Mouse (Mus musculus) spleen, postnatal 36 days (tissue): ENCODE data around the gene Cmbl.
A peak's percentile ranks its signal among the peaks of the same experiment; 100 is the strongest.
"Not testable (repeated sequence)": the region's sequence is repeated elsewhere in the genome, so short reads cannot be mapped to it uniquely, and the experiment has no call there.

Source experiments
- DNase-seq, 2 experiments: peaks; one replicate each; pipeline ENCODE4 v3.0.0; 2022; ENCODE audit warnings: low spot score in 2 of 2, mixed read lengths in 1 of 2

Cmbl gene

DNA sequence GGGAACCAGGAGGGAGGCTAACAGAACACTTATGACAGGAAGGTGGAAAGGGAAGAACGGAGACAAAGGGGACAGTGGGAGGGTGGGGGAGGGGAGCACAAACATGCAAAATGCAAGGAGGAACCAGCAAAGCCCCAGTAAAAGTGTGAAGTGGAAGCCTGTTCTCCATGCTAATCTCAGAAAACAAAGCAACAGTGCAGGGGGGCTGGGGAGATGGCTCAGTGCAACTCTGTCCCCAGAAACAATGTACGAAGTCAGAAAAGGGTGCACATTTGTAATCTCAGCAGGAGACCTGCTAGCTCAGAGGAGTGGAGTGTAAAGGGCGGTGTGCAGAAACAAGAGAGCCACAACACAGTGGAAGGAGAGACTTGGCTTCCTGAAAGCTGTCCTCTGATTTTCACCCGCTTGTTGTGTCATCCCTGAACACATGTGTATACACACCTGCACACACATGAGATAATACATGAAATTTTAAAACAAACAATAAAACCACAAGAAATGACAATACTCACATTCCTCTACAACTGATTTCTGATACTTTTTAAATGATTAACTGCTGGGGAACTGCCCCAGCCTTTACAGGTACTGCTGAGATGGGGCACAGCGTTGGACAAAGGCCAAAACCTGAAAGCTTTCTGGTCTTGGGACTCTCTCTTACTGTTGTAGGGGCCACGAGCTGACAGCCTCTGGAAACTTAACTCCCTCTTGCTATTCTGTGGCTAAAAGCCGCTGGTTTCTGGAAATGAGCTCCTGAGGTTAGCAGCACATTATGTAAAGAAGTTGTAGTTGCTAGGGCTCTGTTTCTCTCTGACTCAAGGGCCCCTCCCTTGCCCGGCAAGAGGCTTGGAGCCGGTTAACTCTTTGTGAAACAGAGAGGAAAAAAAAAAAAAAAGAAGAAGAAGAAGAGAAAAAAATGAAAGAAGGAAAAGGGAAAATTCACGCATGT is 22.9 kb upstream of the Cmbl start:
- DNase-seq: no peak

GRCm38 (mm10) chr15:31543246-31543645 is 21.9 kb upstream of the Cmbl start:
- no peak for DNase-seq

- DNase-seq: no peak
Observed at GRCm38 (mm10) chr15:31545058-31545457, 20.1 kb upstream of the Cmbl start.

- DNase-seq: no peak
Observed at GRCm38 (mm10) chr15:31546291-31546690, 18.9 kb upstream of the Cmbl start.

- DNase-seq: no peak
Observed at GRCm38 (mm10) chr15:31547421-31547820, 17.8 kb upstream of the Cmbl start.

GRCm38 (mm10) chr15:31550381-31550780 is 14.8 kb upstream of the Cmbl start:
- DNase-seq: no peak

DNA sequence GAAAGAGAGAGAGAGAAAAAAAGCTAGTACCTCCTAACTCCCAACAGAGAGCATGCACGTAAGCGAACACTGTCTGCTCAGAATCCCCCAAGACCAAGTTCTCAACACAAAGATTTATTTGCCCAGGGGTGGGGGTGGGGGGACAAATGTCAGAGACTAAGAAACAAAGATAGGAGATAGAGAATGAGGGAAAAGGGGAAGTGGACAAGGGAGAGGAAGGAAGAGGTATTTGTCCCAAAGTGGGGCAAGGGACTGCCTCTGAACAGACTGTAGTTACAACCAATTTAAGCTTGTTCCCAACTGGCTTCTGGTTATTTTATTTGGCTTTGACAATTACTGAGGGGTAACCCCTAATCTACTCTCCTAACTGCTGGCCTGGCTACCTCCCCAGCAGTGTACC is 10.3 kb upstream of the Cmbl start:
- no peak for DNase-seq

DNA sequence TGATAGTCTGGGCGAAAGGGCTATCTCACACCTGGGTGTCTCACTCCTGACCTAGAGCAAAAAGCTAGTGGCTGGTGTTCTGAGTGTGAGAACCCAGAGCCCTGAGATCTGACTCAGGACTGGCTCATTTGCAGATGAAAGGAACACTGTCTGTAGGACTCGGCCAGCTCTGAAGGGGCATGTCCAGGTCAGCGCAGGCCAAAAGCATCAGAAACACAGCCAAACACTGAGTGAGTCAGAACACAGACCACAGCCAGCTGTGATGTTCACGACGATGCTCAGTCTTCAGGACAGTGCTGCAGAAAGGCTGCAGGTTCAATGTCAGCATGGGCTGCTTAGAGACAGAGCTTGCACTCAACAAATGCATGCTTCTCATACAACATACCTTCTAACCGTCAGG is 3.8 kb upstream of the Cmbl start:
- DNase-seq: no peak

- DNase-seq: no peak
Observed at GRCm38 (mm10) chr15:31561976-31562375, 3.2 kb upstream of the Cmbl start.

GRCm38 (mm10) chr15:31562847-31563246 is 2.3 kb upstream of the Cmbl start:
- no peak for DNase-seq

DNA sequence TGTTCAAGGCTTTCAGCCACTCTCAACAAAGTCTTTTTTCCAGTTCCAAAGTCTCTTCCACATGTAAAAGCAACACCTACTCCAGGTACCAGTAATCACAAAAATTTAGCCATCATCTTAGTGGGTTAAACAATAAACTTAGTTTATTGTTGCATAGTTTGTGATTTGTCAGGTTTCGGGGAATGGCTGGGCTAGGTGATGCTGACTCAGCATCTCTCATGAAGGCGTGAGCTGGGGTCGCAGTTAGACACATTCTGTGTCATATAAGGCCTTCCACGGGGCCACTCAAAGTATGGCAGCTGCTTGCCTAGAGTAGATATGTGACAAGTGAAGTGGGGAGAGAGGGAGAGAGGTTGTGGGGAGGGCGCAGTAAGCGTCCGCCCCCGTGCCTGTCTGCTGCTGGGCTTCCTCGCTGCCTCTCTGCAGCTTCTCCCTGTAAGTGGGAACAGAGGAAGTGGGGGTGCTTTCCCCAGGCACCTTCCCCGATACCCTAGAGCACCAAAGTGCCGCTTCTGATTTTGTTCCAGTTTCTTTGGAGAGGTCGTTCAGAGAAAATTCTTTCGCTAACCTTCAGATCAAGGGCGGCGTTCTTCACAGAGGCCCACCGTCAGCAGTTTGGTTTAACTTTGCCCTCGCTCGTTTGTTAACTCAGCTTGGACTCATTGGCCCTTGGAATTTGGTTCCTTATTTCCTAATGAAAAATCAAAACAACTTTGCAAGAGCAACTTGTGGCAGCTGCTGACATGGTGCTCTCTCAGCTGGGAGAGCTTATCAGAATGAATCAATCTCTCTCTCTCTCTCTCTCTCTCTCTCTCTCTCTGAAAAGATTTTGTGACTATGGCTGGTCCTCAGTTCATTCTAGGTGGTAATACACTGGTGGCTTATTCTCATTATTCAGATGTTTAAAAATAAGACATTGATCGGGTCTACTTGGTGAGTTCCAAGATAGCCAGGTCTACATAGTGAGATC is 1.3 kb upstream of the Cmbl start:
- no peak for DNase-seq

GRCm38 (mm10) chr15:31565786-31566185 is 597 bp downstream of the Cmbl start:
- no peak for DNase-seq

DNA sequence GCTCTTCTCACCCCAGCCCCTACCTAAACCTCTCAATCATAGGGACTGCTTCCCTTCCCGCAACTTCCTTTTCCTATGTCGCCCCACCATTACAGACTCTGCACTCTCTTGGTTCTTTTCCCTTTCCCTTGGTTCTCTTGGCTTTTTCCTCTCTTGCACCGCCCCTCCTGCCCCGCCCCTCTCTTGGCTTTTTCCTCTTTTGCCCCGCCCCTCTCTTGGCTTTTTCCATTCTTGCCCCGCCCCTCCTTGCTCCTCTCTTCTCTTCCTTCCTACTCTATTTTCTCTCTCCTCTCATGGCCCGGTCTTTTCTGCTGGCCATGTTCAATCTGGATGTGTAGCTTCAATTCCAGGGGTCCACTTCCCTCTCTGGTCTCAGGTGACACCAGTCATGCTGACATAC is 2.2 kb downstream of the Cmbl start:
- no peak for DNase-seq

- peak in 1 of 2 experiments; percentile 5 for DNase-seq
Observed at GRCm38 (mm10) chr15:31568581-31568996, 3.4 kb downstream of the Cmbl start.

GRCm38 (mm10) chr15:31569325-31570022 is 4.3 kb downstream of the Cmbl start:
- no peak for DNase-seq

GRCm38 (mm10) chr15:31570959-31571358 is 5.8 kb downstream of the Cmbl start:
- DNase-seq: no peak

- DNase-seq: peak; percentile 24 to 32
Observed at GRCm38 (mm10) chr15:31571906-31572722, 6.9 kb downstream of the Cmbl start.

- DNase-seq: no peak
Observed at GRCm38 (mm10) chr15:31573287-31573686, 8.1 kb downstream of the Cmbl start.

GRCm38 (mm10) chr15:31573692-31574091 is 8.5 kb downstream of the Cmbl start:
- DNase-seq: no peak

GRCm38 (mm10) chr15:31576076-31576475 is 10.9 kb downstream of the Cmbl start:
- DNase-seq: no peak

DNA sequence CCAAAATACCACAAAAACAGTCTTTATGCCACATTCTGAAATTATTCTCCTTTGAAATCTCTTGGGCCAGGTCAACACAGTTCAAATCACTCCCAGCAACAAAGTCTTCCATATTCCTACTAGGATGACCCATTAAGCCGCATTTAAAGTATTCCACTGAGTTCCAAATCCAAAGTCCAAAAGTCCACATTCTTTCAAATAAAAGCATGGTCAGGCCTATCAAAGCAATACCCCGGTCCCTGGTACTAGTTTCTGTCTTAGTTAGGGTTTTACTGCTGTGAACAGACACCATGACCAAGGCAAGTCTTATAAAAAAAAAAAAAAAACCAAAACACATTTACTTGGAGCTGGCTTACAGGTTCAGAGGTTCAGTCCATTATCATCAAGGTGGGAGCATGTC is 15.9 kb downstream of the Cmbl start:
- not testable (repeated sequence) for DNase-seq
